In the genomic region with DNA sequence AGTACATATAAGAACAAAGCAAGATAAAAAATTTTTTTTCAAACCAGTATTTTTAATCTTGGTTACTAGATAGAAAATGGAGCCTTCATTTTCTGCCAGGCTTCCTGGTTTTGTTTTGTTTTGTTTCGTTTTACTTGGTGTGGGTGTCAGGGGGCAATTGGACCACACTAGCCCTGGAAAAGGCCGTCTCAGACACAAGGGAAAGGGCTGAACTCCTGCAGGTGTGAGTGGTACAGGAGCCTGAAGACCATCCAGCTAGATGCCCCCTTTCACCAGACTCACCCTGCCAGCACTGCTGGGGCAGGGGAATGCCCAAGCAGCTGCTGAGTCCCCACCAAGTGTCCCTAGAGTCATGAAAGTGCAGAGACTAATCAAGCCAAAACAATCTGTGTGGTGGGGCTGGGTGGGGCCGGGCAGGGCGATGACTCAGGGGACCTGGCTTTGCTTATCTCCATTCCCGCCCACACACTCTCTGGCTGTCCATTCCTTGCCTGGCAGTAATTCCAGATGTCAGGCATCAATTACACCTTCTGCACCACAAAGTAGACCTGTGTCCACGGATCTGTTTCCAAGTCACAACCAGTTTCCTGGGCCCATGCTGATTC, we compare ENCODE assay signal across 12 mouse cellular contexts. TPM values are rescaled to one million over a fixed set of nuclear protein-coding genes. Genes with fewer than 3 reads are reported as not detected.
DNase-seq lines count a peak whose midpoint lies in the region; ATAC-seq and TF ChIP-seq lines count a peak whose summit lies in the region.
"Had no signal": no experiment of that assay in that cellular context is flagged by ENCODE, and none has a peak within 500 bp of the region (broad histone marks: within the 10 kb centered on the region; RNA-seq: fewer than 3 reads in every experiment).

No protein-coding gene starts in this region.

- intact Hi-C loops in left cerebral cortex, postnatal 36 days (cut with DNase I), result no loop called here

- H3K4me1 ChIP-seq in liver, postnatal 0 days (ENCODE audit: insufficient read depth), result peaks cover 9% of the 10 kb centered on the region
- H3K4me1 ChIP-seq: embryonic facial prominence, embryonic 12.5 days; midbrain, embryonic 13.5 days had no signal

- H3K4me2 ChIP-seq in liver, postnatal 0 days (ENCODE audit: low read depth, low read length), result peak overlapping the region; percentile 55
- H3K4me2 ChIP-seq: embryonic facial prominence, embryonic 12.5 days; midbrain, embryonic 13.5 days had no signal

- 0 out of 2 replicates have a peak, but pooled peaks have one; percentile 53 for ATAC-seq in erythroblast, adult 5-6 weeks (replicated peaks; ENCODE audit: low FRiP score, poor library complexity, severe bottlenecking)
- peak; percentile 99 for ATAC-seq in liver, postnatal 0 days
- ATAC-seq: midbrain, embryonic 13.5 days had no signal

- peak; percentile 74 for DNase-seq in heart, adult 11 months
- DNase-seq in heart, adult 18-20 months, result no peak
- peak; percentile 93 for DNase-seq in A20 (ENCODE audit: low read depth, low spot score)
- DNase-seq in liver, postnatal 0 days, result peak; percentile 78
- no peak for DNase-seq in left cerebral cortex, postnatal 36 days (ENCODE audit: low spot score in 2 of 2)
- DNase-seq in gastrocnemius, adult 18-20 months (ENCODE audit: low spot score), result no peak
- DNase-seq in spleen, postnatal 14 days (ENCODE audit: low spot score in 2 of 2), result no peak
- DNase-seq: left cerebral cortex, postnatal 4 days had no signal

- no peak overlapping the region for H3K4me3 ChIP-seq in liver, postnatal 0 days (ENCODE audit: low read depth, low read length)
- H3K4me3 ChIP-seq: embryonic facial prominence, embryonic 12.5 days; midbrain, embryonic 13.5 days had no signal

- TF ChIP-seq EP300 in liver, postnatal 0 days (IDR thresholded peaks at IDR 0.05; ENCODE audit: low read depth), result peak; percentile 92

- H3K36me3 ChIP-seq in liver, postnatal 0 days (replicated peaks; ENCODE audit: insufficient read depth, low read length), result no peaks in the 10 kb centered on the region
- H3K36me3 ChIP-seq: embryonic facial prominence, embryonic 12.5 days; midbrain, embryonic 13.5 days had no signal

- no peak for TF ChIP-seq CTCF in liver, postnatal 0 days (IDR thresholded peaks at IDR 0.05; ENCODE audit: low read depth)

- H3K27me3 ChIP-seq in liver, postnatal 0 days (ENCODE audit: insufficient read depth, low read length), result no peaks in the 10 kb centered on the region
- H3K27me3 ChIP-seq: embryonic facial prominence, embryonic 12.5 days; midbrain, embryonic 13.5 days had no signal

- no peak overlapping the region for H3K27ac ChIP-seq in liver, postnatal 0 days (ENCODE audit: low read depth)
- H3K27ac ChIP-seq: embryonic facial prominence, embryonic 12.5 days; midbrain, embryonic 13.5 days had no signal

- H3K9me3 ChIP-seq in liver, postnatal 0 days (ENCODE audit: low read length), result no peaks in the 10 kb centered on the region
- H3K9me3 ChIP-seq: embryonic facial prominence, embryonic 12.5 days; midbrain, embryonic 13.5 days had no signal

- WGBS in liver, postnatal 0 days (ENCODE audit: insufficient replicate concordance), result 24% methylated on average over 6 of the region's 6 CpGs

- no peak overlapping the region for H3K9ac ChIP-seq in liver, postnatal 0 days (replicated peaks)
- H3K9ac ChIP-seq: embryonic facial prominence, embryonic 12.5 days; midbrain, embryonic 13.5 days had no signal

RNA-seq across cellular contexts. Expression of a gene that starts 34.5 kb away (rescaled TPM):
- not detected for total RNA-seq in heart, adult 18-20 months (2021)
- not detected in 2 replicates for total RNA-seq in erythroblast, adult 5-6 weeks (2015; ENCODE audit: low replicate concordance)
- not detected in 2 replicates for total RNA-seq in erythroblast, adult 5-6 weeks (2017; ENCODE audit: low replicate concordance)
- 0.51 and 0.62 TPM in 2 replicates for polyA plus RNA-seq in liver, postnatal 0 days (2015; fragmentation: Nextera tagmentation; extraction: Ambion mirVana)
- 1 to 10 TPM; 1.2 to 1.3 TPM for total RNA-seq in left cerebral cortex, postnatal 36 days (2021)
- total RNA-seq in gastrocnemius, adult 18-20 months (2021), result not detected
- total RNA-seq: gastrocnemius, postnatal 4 days had no signal
- polyA plus RNA-seq: embryonic facial prominence, embryonic 12.5 days; midbrain, embryonic 13.5 days had no signal

Comparison
In these comparisons a context has a peak if more than half of its experiments do, and no peak if none do; other contexts are left out.
1. DNase-seq: peak in heart, adult 11 months (single experiment), A20 (single experiment) and liver, postnatal 0 days (single experiment); none in heart, adult 18-20 months (0 of 2), left cerebral cortex, postnatal 36 days (0 of 2), gastrocnemius, adult 18-20 months (single experiment) and spleen, postnatal 14 days (0 of 2).